Mouse (Mus musculus) heart, postnatal 0 days (tissue): ENCODE results near the gene Susd6. TPM values are rescaled to one million over a fixed set of nuclear protein-coding genes. Genes with fewer than 3 reads are reported as not detected.

Experiments
- ATAC-seq: fragments of 200-750 bp; cut with Nextera tagmentation; 2 replicates; pipeline ENCODE4 v1.8.0; 2017; ENCODE audit warnings: low read depth, moderate number of reproducible peaks, moderate library complexity; ENCODE audit not compliant: insufficient read depth
- DNase-seq: peaks from one replicate; pipeline ENCODE4 v3.0.0-alpha.2; 2016; ENCODE audit warnings: low spot score
- H3K27ac ChIP-seq: fragments of 300-500 bp; sonication (generic); 2 replicates; pipeline ENCODE4 v1.5.1; 2014; ENCODE audit warnings: low read depth, mild to moderate bottlenecking
- H3K27me3 ChIP-seq: fragments of 300-500 bp; sonication (generic); 2 replicates; pipeline ENCODE4 v1.6.1; 2014; ENCODE audit warnings: low read length, mixed read lengths; ENCODE audit not compliant: control insufficient read depth, insufficient read depth
- H3K36me3 ChIP-seq: fragments of 300-500 bp; sonication (generic); replicated peaks from 2 replicates; pipeline ENCODE4 v1.6.1; 2014; ENCODE audit warnings: low read length, mixed read lengths; ENCODE audit not compliant: control insufficient read depth, insufficient read depth
- H3K4me1 ChIP-seq: fragments of 300-500 bp; sonication (generic); 2 replicates; pipeline ENCODE4 v1.6.1; 2014; ENCODE audit warnings: antibody characterized with exemption; ENCODE audit not compliant: control insufficient read depth, insufficient read depth
- H3K4me2 ChIP-seq: fragments of 300-500 bp; sonication (generic); 2 replicates; pipeline ENCODE4 v1.6.1; 2014; ENCODE audit warnings: low read depth, mild to moderate bottlenecking, low read length, moderate library complexity
- H3K4me3 ChIP-seq: fragments of 300-500 bp; sonication (generic); 2 replicates; pipeline ENCODE4 v1.5.1; 2014; ENCODE audit warnings: low read depth, low read length
- H3K9ac ChIP-seq: fragments of 300-500 bp; sonication (generic); replicated peaks from 2 replicates; pipeline ENCODE4 v1.6.1; 2014; ENCODE audit warnings: low read depth, low read length, mixed read lengths
- H3K9me3 ChIP-seq: fragments of 300-500 bp; sonication (generic); replicated peaks from 2 replicates; pipeline ENCODE4 v1.6.1; 2016; ENCODE audit warnings: low read length; ENCODE audit not compliant: control insufficient read depth
- CTCF ChIP-seq: IDR thresholded peaks from 2 replicates; pipeline ENCODE4 v1.5.1; 2016; ENCODE audit warnings: antibody characterized with exemption, control low read depth, low read depth
- EP300 ChIP-seq: IDR thresholded peaks from 2 replicates; pipeline ENCODE4 v1.6.1; 2016; ENCODE audit warnings: antibody characterized with exemption, low read depth
- WGBS: fragments of 180-500 bp; shearing (Covaris S2); extraction: QIAGEN DNeasy Blood & Tissue Kit; methylation state at CpG from one replicate; pipeline ENCODE4 v1.1.7; 2014; 5-methylcytosine and 5-hydroxymethylcytosine counted together
- polyA plus RNA-seq: library from polyadenylated mRNA; unstranded; fragments of >200 nt; fragmentation: Nextera tagmentation; extraction: Ambion mirVana; gene quantifications from 2 replicates; pipeline ENCODE4 v1.2.1, GENCODE M21; 2015
- total RNA-seq: library from RNA; depleted of rRNA; stranded (reverse); fragments of >200 nt; gene quantifications from 2 replicates; pipeline ENCODE4 v1.2.3, GENCODE M21; 2014; ENCODE audit warnings: low replicate concordance

Gene Susd6
- total and polyA plus RNA-seq, 2 experiments from 2014 or later = 15.4 to 50.6 TPM

GRCm38 (mm10) chr12:80852001-80852400, 61.7 kb downstream of the Susd6 start:
- no peak for ATAC-seq
- 84% methylated on average over 1 of the region's 1 CpGs for WGBS
- TF ChIP-seq EP300 (no peak), CTCF (no peak)

GRCm38 (mm10) chr12:80853737-80854136, 63.4 kb downstream of the Susd6 start:
- TF ChIP-seq CTCF (no peak), EP300 (no peak)
- H3K9me3 ChIP-seq = no peaks in the 10 kb centered on the region
- H3K4me1 ChIP-seq = peaks cover 19% of the 10 kb centered on the region; the same call in 1 of the 2 replicates
- H3K4me3 ChIP-seq = no peak overlapping the region
- no peaks in the 10 kb centered on the region for H3K27me3 ChIP-seq
- H3K4me2 ChIP-seq = no peak overlapping the region
- ATAC-seq = no peak
- H3K36me3 ChIP-seq = peaks cover 6% of the 10 kb centered on the region; the same call in 1 of the 2 replicates
- WGBS = 42% methylated on average over 3 of the region's 3 CpGs
- H3K9ac ChIP-seq = no peak overlapping the region
- peak overlapping the region; percentile 52 for H3K27ac ChIP-seq
- peak; percentile 14 for DNase-seq

More at GRCm38 (mm10) chr12:80852001-80852400, 61.7 kb downstream of the Susd6 start:
- Histone ChIP-seq H3K27me3 (no peaks in the 10 kb centered on the region), H3K36me3 (peaks cover 6% of the 10 kb centered on the region; the same call in 1 of the 2 replicates), H3K4me1 (peaks cover 24% of the 10 kb centered on the region), H3K4me2 (no peak overlapping the region), H3K9ac (no peak overlapping the region), H3K9me3 (no peaks in the 10 kb centered on the region), H3K27ac (no peak overlapping the region), H3K4me3 (no peak overlapping the region)
- no peak for DNase-seq

- no peak for ATAC-seq
Measured at GRCm38 (mm10) chr12:80854671-80855070, 64.4 kb downstream of the Susd6 start.

GRCm38 (mm10) chr12:80855100-80855499, 64.8 kb downstream of the Susd6 start:
- WGBS = 84% methylated on average over 2 of the region's 2 CpGs
- Histone ChIP-seq H3K27me3 (no peaks in the 10 kb centered on the region), H3K4me2 (no peak overlapping the region), H3K36me3 (peaks cover 6% of the 10 kb centered on the region; the same call in 1 of the 2 replicates), H3K4me1 (peaks cover 19% of the 10 kb centered on the region; the same call in 1 of the 2 replicates), H3K9ac (no peak overlapping the region), H3K27ac (no peak overlapping the region), H3K9me3 (no peaks in the 10 kb centered on the region), H3K4me3 (no peak overlapping the region)
- TF ChIP-seq CTCF (no peak), EP300 (no peak)
- DNase-seq (no peak), ATAC-seq (no peak)

More at GRCm38 (mm10) chr12:80854671-80855070, 64.4 kb downstream of the Susd6 start:
- H3K27me3 ChIP-seq = no peaks in the 10 kb centered on the region
- no peak overlapping the region for H3K4me3 ChIP-seq
- H3K4me1 ChIP-seq = peaks cover 19% of the 10 kb centered on the region; the same call in 1 of the 2 replicates
- no peaks in the 10 kb centered on the region for H3K9me3 ChIP-seq
- WGBS = 97% methylated on average over 4 of the region's 4 CpGs
- TF ChIP-seq CTCF = no peak
- no peak overlapping the region for H3K9ac ChIP-seq
- peaks cover 6% of the 10 kb centered on the region; the same call in 1 of the 2 replicates for H3K36me3 ChIP-seq
- H3K4me2 ChIP-seq = no peak overlapping the region
- no peak overlapping the region for H3K27ac ChIP-seq
- DNase-seq = no peak

GRCm38 (mm10) chr12:80855581-80855980, 65.3 kb downstream of the Susd6 start:
- H3K36me3 ChIP-seq = peaks cover 6% of the 10 kb centered on the region; the same call in 1 of the 2 replicates
- DNase-seq = no peak
- no peak for TF ChIP-seq CTCF
- TF ChIP-seq EP300 = no peak
- peaks cover 19% of the 10 kb centered on the region; the same call in 1 of the 2 replicates for H3K4me1 ChIP-seq
- no peaks in the 10 kb centered on the region for H3K27me3 ChIP-seq
- H3K9me3 ChIP-seq = no peaks in the 10 kb centered on the region
- no peak for ATAC-seq
- no peak overlapping the region for H3K4me2 ChIP-seq
- H3K9ac ChIP-seq = no peak overlapping the region
- 9% methylated on average over 1 of the region's 1 CpGs for WGBS
- no peak overlapping the region for H3K4me3 ChIP-seq
- no peak overlapping the region for H3K27ac ChIP-seq

- TF ChIP-seq CTCF = no peak
- H3K27me3 ChIP-seq = no peaks in the 10 kb centered on the region
- WGBS = 82% methylated on average over 3 of the region's 3 CpGs
- no peak overlapping the region for H3K27ac ChIP-seq
- H3K9ac ChIP-seq = no peak overlapping the region
- H3K9me3 ChIP-seq = no peaks in the 10 kb centered on the region
- peaks cover 39% of the 10 kb centered on the region for H3K4me1 ChIP-seq
- no peak overlapping the region for H3K4me3 ChIP-seq
- H3K36me3 ChIP-seq = no peaks in the 10 kb centered on the region
- no peak overlapping the region for H3K4me2 ChIP-seq
- ATAC-seq (no peak), DNase-seq (no peak)
Measured at GRCm38 (mm10) chr12:80857636-80858293, 67.5 kb downstream of the Susd6 start.
